Mouse (Mus musculus): ENCODE results near the gene Gja3. TPM values are rescaled to one million over a fixed set of nuclear protein-coding genes. Genes with fewer than 3 reads are reported as not detected.

Gja3 gene
- polyA plus RNA-seq, 1 experiment from 2014 or later: 0.09 TPM

DNA sequence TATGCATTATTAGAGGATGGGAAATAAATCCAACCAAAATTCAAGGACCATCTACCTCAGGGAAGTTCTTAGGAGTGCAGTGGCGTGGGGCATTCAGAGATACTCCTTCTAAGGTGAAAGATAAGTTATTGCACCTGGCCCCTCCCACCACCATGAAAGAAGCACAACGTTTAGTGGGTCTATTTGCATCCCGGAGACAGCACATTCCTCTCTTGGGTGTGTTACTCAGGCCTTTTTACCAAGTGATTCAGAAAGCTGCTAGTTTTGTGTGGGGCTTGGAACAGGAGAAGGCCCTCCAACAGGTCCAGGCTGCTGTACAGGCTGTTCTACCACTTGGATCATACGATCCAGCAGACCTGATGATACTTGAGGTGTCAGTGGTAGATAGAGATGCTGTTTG lies 69.3 kb downstream of the Gja3 start:
- ATAC-seq: no peak
- 52% methylated on average over 4 of the region's 4 CpGs for WGBS
- Histone ChIP-seq H3K27ac (ENCODE audit: low read depth, low read length) (no peak overlapping the region), H3K4me3 (ENCODE audit: low read depth, low read length) (no peak overlapping the region), H3K27me3 (replicated peaks; ENCODE audit: control insufficient read depth, insufficient read depth, low read length) (no peaks in the 10 kb centered on the region), H3K4me1 (replicated peaks; ENCODE audit: control insufficient read depth, insufficient read depth, low read length) (no peaks in the 10 kb centered on the region), H3K9me3 (ENCODE audit: control insufficient read depth) (no peaks in the 10 kb centered on the region), H3K36me3 (ENCODE audit: control insufficient read depth, insufficient read depth) (no peaks in the 10 kb centered on the region), H3K4me2 (replicated peaks; ENCODE audit: low read depth) (no peak overlapping the region), H3K9ac (ENCODE audit: low read depth, low read length) (no peak overlapping the region)
- TF ChIP-seq CTCF (IDR thresholded peaks at IDR 0.05; ENCODE audit: low read depth): no peak

Other genes starting within 250 kb of the Gja3 start
- 14.7 and 15.3 TPM in 2 replicates for gene Zmym5, start 246.4 kb downstream of the Gja3 start, polyA plus RNA-seq (2015; fragmentation: Nextera tagmentation; extraction: Ambion mirVana)
- gene Zmym2, start 171.4 kb downstream of the Gja3 start, polyA plus RNA-seq (2015; fragmentation: Nextera tagmentation; extraction: Ambion mirVana): 7.8 and 10.1 TPM in 2 replicates
- 50.0 and 53.4 TPM in 2 replicates for gene Gjb2, start 46.6 kb upstream of the Gja3 start, polyA plus RNA-seq (2015; fragmentation: Nextera tagmentation; extraction: Ambion mirVana)
- 0.13 and 0.20 TPM in 2 replicates for gene Gm4491, start 57.8 kb upstream of the Gja3 start, polyA plus RNA-seq (2015; fragmentation: Nextera tagmentation; extraction: Ambion mirVana)
- 0.33 and 0.63 TPM in 2 replicates for gene Gjb6, start 75.5 kb upstream of the Gja3 start, polyA plus RNA-seq (2015; fragmentation: Nextera tagmentation; extraction: Ambion mirVana)

All from intestine, postnatal 0 days (tissue).